Mouse (Mus musculus) erythroblast, embryonic 14.5 days (primary cell): ENCODE measurements around the gene Zfp804b. TPM values are rescaled to one million over a fixed set of nuclear protein-coding genes. Genes with fewer than 3 reads are reported as not detected.

Source experiments
- H3K27me3 ChIP-seq: 2 replicates; pipeline ENCODE4 v1.6.1; 2012; ENCODE audit warnings: inconsistent platforms; ENCODE audit not compliant: control insufficient read depth
- H3K36me3 ChIP-seq: 2 replicates; pipeline ENCODE4 v1.6.1; 2012; ENCODE audit warnings: mild to moderate bottlenecking, inconsistent platforms; ENCODE audit not compliant: control insufficient read depth
- H3K4me1 ChIP-seq: 2 replicates; pipeline ENCODE4 v1.6.1; 2012; ENCODE audit warnings: inconsistent platforms; ENCODE audit not compliant: control insufficient read depth
- H3K4me3 ChIP-seq: replicated peaks from 2 replicates; pipeline ENCODE3; 2012; ENCODE audit warnings: moderate library complexity, mild to moderate bottlenecking, inconsistent platforms
- H3K9me3 ChIP-seq: 2 replicates; pipeline ENCODE4 v1.6.1; 2012; ENCODE audit warnings: low read length, inconsistent platforms, mixed read lengths; ENCODE audit not compliant: control insufficient read depth
- GATA1 ChIP-seq: IDR thresholded peaks from 2 replicates; pipeline ENCODE4 v1.6.1; 2012; ENCODE audit warnings: low read length, inconsistent platforms, mixed read lengths
- TAL1 ChIP-seq: IDR thresholded peaks from 3 replicates; pipeline ENCODE4 v1.6.1; 2012; ENCODE audit warnings: low read length, inconsistent platforms, mixed read lengths
- polyA plus RNA-seq: library from polyadenylated mRNA; stranded (reverse); fragments of >175 nt; gene quantifications from 2 replicates; pipeline ENCODE4 v1.2.3, GENCODE M21; 2012

Gene Zfp804b
- polyA plus RNA-seq, 1 experiment: 0.02 TPM

GRCm38 (mm10) chr5:6795396-6795795 is 549.2 kb downstream of the Zfp804b start:
- Histone ChIP-seq H3K36me3 (no peaks in the 10 kb centered on the region), H3K9me3 (no peaks in the 10 kb centered on the region), H3K4me1 (no peaks in the 10 kb centered on the region), H3K27me3 (no peaks in the 10 kb centered on the region), H3K4me3 (no peak overlapping the region)
- TF ChIP-seq GATA1 (no peak), TAL1 (no peak)

- Histone ChIP-seq H3K9me3 (peaks cover 5% of the 10 kb centered on the region; the same call in 1 of the 2 replicates), H3K4me3 (no peak overlapping the region), H3K36me3 (no peaks in the 10 kb centered on the region), H3K4me1 (no peaks in the 10 kb centered on the region), H3K27me3 (no peaks in the 10 kb centered on the region)
- TF ChIP-seq GATA1: no peak
- no peak for TF ChIP-seq TAL1
Measured at GRCm38 (mm10) chr5:6769357-6769892, 575.1 kb downstream of the Zfp804b start.

Other genes starting within 250 kb of the Zfp804b start
- not detected in 2 replicates for gene Tex47, start 40.6 kb downstream of the Zfp804b start, polyA plus RNA-seq